Mouse (Mus musculus) mouse trophoblast stem cell (cell line): ENCODE measurements around the gene Nqo1.

Experiments
- in situ Hi-C, 2 experiments: fragments of 300-500 bp; cut with MseI, MboI; formaldehyde crosslinking; loops; 2 replicates in 1 of 2; 3 replicates in 1 of 2; pipeline ENCODE4 v1.15.1; 2025

Gene Nqo1

DNA sequence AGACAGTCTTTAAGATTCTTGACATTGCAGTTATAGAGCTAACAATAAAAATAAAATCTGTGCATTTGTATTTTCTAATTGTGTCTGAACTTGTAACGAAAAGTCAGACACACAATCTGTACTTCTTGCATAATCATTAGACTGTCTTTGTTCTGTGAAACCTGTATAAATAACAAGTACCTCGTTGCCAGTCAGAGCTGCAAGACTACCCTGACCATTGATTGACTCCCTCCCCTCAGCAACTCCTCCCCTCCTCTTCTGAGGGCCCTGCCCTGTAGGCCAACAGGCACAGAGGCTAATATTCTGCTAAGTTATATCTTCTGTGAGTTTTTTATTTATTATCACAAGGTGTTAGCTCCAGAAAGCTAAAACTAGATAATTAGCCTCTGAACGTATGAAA is 2.9 kb upstream of the Nqo1 start:
- in situ Hi-C loops, result no loop called here

DNA sequence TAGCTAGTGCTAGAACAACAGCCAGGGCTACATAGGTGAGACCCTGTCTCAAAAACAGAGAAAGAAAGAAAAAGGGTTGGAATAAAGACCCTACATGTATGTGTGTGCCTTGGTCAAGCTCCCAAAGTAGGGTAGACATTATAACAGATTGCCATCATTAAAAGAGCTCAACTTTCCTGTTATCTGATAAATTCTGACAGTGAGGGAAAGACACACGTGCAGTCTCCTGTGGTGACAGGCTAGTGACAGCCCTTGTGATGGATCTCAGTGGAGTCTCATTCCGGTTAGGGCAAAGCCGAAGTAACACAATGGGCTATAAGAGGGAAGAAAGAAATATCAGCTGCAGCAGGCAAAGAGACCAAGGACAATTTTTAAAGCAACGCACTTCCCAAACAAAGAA is 1.1 kb upstream of the Nqo1 start:
- in situ Hi-C loops, result no loop called here

DNA sequence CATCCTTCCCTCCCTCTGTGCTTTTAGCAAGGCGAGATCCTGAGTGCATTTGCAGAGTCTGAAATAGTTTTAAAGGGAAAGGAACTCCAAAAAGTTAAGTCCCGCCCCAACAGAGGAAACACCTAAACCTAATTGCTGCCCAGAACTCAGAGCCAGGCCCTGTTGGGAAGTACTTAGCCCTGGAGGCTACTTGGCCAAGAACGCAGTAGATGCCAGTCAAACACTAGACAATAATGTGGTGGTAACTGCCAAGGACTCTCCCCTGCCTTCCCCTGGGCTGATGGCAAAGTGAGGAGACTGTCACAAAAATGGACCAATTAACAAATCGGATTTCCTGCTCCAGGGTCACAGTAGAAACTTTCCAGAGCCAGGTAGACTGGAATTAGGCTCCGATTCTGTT is 1.1 kb downstream of the Nqo1 start:
- in situ Hi-C loops, result no loop called here

DNA sequence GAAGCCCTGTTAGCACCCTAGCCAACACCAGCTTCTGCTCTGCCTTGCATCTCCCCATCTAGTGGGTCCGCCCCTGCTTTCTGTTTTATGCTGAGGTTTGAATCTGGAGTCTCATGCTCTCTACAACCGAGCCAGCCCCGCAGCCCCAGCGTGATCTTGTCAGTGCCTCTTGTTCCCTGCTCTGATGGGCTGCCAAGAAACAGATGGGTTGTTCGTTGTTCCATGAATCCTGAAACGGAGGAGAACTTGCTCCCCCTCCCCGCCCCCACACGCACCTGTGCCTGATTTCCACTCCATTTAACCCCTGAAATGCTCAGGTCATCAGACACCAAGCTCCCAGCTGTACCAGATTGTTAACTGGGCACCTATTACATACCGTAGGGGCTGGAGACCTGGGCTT is 3.5 kb downstream of the Nqo1 start:
- in situ Hi-C loops, result no loop called here

DNA sequence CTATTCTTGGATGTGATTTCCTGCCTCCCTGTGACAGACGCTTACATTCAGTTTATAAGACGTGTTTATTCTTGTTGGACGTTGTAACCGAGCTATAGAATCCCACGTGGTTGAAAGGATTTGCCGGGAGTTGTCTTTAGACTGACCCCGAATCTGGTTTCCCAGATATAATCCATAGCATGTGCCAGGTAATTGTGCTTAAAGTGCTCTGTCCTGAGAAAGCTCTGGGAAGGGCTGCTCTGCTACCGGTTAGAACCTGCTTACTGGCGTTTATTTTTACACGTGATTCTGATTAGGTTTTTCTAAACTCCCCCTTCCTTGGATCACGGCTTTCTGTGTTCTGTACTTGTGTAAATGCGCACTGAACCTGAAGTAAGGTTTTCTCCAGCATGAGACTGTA is 5.3 kb downstream of the Nqo1 start:
- in situ Hi-C loops, result no loop called here

DNA sequence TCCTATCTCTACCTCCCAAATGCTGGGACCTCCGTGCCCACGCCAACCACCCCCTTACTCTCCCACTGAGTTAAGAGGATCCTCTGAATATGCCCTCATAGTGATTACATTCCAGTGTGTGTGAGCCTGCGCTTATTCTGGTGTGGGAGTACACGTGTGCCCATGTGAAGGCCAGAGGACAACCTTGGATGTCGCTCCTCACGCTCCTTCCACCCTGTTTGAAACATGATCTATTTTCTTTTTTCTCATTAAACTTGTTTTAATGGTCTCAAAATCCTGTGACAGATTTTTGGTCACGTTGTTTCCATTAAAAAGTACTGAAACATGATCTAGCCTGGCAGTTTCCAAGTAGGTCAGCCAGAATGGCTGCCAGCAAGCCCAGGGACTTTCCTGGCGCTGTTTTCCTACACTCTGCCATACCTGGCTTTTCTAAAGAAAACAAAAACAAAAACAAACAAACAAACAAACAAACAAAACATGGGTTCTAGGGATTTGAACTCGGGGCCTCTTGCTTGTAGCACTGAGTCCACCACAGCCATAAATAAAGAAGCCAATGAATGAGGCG is 6.8 kb downstream of the Nqo1 start:
- in situ Hi-C loops, result no loop called here

DNA sequence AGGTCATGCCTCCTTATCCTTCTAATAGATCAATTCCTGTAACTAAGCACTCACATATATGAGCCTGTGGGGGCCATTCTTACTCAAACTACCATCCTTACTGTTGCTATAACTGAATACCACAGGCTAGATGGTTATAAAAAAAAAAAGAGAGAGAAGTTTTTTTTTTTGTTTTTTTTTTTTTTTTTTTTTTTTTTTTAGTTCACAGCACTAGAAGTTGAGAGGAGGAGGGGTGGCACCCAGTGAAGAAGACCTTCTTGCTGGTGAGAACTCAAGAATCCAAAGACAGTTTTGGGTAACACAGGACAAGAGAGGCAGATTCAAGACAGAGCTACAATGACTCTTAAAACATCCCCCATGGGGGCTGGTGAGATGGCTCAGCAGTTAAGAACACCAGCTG is 7.6 kb downstream of the Nqo1 start:
- in situ Hi-C loops, result no loop called here

DNA sequence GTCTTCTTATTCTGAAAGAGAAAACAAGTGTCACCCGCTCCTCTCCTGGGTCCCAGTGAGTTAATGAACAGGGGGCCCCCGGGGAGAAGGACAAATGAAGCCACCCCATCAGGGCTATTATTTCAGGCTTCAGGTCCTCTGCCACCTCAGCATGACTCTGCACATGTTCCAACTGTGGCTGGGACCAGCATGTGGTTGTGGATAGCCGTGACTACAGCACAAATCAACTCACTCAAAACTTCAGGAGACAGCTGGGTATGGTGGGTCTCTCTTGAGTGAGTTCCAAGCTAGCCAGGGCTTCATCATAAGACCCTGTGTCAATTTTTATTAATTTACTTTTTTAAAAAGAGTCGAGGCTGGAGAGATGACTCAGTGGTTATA is 11.9 kb downstream of the Nqo1 start:
- in situ Hi-C loops, result no loop called here

DNA sequence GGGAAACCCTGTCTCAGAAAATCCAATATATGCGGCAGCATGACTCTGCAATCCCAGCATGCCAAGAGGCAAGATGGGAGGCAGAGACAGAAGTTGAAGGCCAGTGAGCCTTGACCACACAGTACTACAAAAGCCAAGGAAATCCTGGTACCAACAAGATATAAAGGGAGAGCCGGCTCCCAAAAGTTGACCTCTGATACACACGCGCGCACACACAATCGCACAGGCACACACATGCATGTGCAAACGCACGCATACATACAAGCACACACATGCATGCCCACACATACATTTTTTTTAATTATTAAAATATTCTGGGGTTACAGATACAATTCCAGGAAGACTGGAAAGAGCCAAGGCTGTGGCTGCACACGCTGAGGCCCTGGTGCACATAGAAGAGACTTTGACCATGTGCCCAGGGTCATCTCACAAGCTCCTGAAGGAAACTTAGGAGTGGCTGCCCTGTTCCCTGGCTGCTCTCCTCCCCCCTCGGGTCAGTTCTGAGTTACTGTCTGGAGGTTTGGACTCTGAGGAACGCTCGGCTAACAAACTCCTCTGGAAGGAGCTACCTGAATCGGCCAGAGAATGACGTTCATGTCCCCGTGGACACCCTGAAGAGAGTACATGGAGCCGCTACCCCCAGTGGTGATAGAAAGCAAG is 12.4 kb downstream of the Nqo1 start:
- in situ Hi-C loops, result no loop called here

DNA sequence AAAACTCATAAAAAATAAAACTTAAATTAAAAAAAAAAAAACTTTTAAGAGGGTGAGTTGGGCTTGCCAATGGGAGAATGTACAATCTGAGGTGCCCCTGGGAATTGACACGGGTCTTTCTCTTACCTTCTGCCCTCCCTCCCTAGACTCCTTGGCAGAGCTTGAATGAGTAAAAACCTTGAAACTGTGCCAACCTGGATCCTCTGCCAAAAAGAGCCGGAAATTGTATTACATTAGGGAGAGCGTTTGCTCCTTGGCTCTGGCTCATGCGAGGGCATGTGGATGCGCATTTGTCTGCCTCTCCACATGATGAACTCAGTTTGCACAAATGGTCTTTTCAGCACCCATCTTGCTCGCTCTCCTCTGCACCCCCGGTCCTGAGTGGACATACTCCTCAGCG is 13.4 kb downstream of the Nqo1 start:
- in situ Hi-C loops, result loop anchor here in 1 of 2 experiments (5.0 kb wide), 1 partner anchor 33 kb away; no protein-coding TSS in a partner anchor

DNA sequence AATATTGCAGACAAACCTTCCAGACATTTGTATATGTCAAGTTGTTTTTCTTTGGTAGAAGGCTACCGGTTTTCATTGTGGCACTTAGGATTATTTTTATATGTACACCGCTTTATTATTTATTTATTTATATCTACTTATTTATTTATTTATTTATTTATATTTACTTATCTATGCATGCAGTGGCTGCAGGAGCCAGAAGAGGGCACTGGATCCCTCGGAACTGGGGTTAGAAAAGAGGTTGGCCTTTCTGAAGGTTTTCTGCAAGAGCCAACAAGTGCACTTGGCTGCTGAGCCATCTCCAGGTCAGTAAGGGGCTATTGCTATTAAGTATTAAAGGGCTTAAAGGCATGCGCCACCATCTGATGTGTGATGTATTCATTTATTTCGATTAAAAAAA is 15.1 kb downstream of the Nqo1 start:
- in situ Hi-C loops, result loop anchor here in 1 of 2 experiments (5.0 kb wide), 1 partner anchor 34 kb away; no protein-coding TSS in a partner anchor

DNA sequence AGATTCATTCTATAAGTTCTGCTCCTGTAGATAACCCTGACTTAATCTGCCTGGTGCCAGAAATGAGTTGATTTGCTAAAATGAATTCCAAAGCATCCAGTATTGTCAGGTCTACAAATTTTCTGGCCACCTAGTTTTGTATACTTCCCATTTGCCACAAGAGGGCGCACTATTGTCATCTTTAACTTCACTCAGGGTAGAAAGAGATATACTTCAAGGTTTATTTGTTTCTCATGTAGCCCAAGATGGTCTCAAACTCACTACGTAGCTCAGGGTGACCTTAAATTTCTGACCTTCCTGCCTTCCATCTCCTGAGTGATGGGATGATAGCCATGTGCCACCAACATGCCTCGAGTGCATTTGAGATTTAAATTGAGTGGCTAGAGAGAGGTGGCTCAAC is 16.4 kb downstream of the Nqo1 start:
- in situ Hi-C loops, result loop anchor here in 1 of 2 experiments (5.0 kb wide), 1 partner anchor 36 kb away; no protein-coding TSS in a partner anchor

DNA sequence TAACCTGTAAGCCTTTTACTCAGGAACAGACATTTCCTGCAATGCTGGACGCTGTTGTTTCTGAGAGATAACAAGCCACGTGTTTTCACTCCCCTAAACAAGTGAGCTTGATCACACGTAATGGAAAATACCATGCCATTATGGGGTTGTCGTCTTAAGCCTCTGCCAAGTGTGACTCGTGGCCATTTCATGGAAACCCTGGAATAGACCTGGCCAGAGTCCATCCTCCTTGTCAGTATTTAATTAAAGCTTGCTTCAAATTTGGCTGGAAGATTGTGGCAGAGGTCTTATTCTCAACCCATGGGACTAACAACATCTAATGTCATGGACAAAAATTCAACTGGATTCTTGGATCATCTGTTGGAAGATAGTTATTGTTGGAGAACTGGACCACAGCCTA is 16.8 kb downstream of the Nqo1 start:
- in situ Hi-C loops, result loop anchor here in 1 of 2 experiments (5.0 kb wide), 1 partner anchor 36 kb away; no protein-coding TSS in a partner anchor

DNA sequence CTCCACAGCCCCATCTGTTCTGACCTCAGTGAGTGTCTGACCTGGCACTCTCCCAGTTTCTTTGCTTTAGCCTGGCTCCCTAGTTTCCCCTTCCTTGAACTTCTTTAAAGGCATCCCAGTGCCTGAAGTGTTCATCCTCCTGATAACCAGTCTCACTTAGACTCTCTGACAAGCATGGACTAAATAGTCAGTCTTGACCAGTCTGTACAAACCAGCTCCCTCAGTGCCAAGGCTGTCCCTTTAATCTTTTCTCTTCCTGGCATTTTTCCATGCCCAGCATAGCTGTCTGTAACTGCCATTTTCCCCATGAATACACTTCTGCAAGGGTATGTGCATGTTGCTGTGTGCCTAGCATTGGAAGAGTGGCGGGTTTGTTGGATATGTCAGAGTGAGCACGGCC is 17.9 kb downstream of the Nqo1 start:
- in situ Hi-C loops, result loop anchor here in 1 of 2 experiments (5.0 kb wide), 1 partner anchor 37 kb away; no protein-coding TSS in a partner anchor

DNA sequence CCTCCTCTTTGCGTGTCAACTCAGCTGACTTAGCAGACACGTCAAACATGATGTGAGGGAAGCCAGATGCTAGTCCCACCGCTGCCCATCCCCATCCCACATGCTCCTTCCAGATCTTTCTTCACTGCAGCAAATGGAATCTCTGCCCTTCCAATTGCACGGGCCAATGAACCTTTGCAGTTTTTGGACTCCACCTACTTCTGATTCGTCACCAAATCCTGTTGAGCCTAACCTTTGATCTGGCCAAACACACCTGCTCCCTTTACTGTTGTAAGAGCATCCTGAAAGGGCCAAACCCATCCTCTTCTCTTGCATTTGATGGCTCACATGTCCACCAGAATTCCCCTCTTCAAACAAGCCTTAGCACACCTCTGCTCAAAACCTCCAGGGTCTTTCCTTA is 18.4 kb downstream of the Nqo1 start:
- in situ Hi-C loops, result loop anchor here in 1 of 2 experiments (5.0 kb wide), 1 partner anchor 38 kb away; no protein-coding TSS in a partner anchor

DNA sequence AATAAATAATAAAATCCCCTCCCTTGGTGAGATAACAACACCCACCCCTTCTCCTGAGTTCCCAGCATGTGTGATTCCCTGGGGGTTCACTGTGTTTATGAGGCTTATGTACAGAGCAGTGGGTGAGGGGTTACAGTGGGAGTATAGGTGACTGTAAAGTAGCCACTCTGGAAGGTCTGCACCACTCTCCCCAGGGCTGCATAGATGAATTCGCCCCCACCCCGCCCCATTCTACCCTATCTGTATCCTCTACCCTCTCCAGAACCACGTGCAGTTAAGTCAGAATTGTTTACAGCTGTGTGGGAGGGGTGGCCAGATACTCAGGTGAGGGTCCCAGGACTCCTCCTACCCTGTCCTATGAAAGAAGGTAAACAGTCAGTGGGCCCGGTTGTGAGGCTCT is 20.1 kb downstream of the Nqo1 start:
- in situ Hi-C loops, result no loop called here

DNA sequence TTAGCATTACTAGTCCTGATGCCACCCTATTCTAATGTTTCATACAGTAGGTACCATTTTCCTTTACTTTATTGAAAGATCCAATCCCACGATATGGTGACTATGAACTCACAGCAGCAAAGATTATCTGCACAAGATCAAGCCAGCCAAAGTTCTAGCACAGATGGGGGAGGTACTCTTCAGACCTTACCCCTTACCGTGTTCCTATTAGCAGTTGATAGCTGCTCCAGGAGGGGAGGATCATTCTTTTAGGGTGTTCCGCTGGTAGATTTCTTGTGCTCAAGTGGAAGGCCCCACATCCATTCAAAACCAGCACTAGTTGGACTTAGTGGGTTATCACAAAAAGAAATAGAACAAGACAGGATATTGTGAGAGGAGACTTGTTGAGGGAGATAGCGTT is 21.3 kb downstream of the Nqo1 start:
- in situ Hi-C loops, result no loop called here

DNA sequence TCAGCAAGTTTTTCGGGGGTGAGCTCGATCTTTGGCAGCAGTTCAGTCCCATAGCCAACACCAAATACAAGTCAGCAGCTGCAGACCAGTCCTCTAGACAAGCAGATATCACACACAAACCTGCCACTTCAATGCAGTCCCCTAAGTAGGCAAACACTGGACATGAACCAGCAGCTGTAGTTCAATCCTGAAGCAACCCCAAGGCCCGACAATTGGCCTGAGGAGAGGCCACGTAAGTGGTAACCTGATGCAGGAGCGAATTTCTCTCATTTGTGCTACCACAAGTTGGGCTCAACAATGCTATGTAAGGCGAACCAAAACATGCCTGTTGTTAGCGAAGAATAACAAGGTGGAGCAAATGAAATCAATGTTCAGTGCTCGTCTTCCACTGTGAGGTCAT is 22.3 kb downstream of the Nqo1 start:
- in situ Hi-C loops, result no loop called here

DNA sequence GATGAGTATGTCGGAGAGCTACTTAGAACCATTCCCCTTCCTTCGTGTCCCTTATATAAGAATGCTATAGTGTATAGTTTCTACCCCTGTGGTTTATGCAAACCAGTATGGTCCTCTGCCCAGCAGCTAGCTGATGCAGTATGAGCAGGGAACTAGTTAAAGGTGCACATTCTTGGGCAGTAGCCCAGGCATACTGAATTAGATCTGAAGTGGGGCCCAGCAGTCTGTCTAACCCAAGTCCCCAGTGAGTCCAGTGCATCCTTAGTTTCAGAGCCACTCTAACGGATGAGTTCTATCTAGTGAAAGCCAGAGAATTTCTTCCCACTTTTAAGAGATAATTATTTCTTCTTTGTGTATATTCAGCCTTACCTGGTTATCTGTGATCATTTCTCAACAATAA is 25.7 kb downstream of the Nqo1 start:
- in situ Hi-C loops, result no loop called here

DNA sequence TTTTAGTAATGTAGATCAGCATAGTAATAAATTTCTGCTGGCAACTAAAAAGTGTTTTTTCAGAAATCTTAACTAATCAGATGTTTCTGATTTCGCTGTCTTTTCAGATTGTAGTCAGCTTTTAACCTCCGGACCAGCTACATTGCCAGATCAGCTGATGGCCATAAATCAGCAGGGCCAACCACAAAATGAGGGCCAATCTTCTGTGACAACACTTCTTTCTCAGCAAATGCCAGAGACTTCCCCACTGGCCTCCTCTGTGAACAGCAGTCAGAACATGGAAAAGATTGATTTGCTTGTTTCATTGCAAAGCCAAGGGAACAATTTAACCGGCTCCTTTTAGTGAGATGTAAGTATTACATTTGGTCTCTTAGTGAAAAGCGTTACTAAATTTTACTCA is 32.7 kb downstream of the Nqo1 start:
- in situ Hi-C loops, result no loop called here
